Mouse (Mus musculus): ENCODE measurements around the gene Gm36028. TPM values are rescaled to one million over a fixed set of nuclear protein-coding genes. Genes with fewer than 3 reads are reported as not detected.

Gm36028 gene
- polyA plus RNA-seq, 1 experiment: not detected

DNA sequence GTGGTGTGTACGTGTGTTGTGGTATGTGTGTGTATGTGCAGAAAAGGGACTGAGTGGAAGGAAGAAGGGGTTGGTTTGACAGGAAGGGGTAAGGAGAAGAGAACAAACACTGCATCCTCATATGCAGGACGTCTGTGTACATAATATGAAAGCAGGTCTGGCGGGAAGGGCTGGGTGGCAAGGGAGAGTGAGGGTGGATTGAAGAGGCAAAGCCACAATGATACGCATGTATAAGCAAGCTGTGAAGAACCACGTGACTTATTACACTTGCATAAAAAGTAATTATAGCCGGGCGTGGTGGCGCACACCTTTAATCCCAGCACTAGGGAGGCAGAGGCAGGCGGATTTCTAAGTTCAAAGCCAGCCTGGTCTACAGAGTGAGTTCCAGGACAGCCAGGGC is 4.9 kb upstream of the Gm36028 start:
- H3K4me1 ChIP-seq (ENCODE audit: control insufficient read depth, insufficient read depth, insufficient read length): peaks cover 2% of the 10 kb centered on the region; the same call in 1 of the 2 replicates
- no peaks in the 10 kb centered on the region for H3K27me3 ChIP-seq (ENCODE audit: control insufficient read depth, insufficient read depth, low read length)
- no peak overlapping the region for H3K27ac ChIP-seq (ENCODE audit: insufficient read depth, low read length)
- H3K36me3 ChIP-seq (ENCODE audit: control insufficient read depth, insufficient read depth, low read length): no peaks in the 10 kb centered on the region
- H3K4me3 ChIP-seq (ENCODE audit: extremely low read depth, insufficient read depth, insufficient read length): no peak overlapping the region
- DNase-seq (ENCODE audit: low read depth in 1 of 2, low spot score in 2 of 2): no peak
- TF ChIP-seq CTCF (IDR thresholded peaks at IDR 0.05; ENCODE audit: extremely low read depth, insufficient read depth, insufficient read length, insufficient replicate concordance): no peak
- TF ChIP-seq POLR2A (IDR thresholded peaks at IDR 0.05; ENCODE audit: low read depth, low read length): no peak
- 61% methylated on average over 9 of the region's 9 CpGs for WGBS

DNA sequence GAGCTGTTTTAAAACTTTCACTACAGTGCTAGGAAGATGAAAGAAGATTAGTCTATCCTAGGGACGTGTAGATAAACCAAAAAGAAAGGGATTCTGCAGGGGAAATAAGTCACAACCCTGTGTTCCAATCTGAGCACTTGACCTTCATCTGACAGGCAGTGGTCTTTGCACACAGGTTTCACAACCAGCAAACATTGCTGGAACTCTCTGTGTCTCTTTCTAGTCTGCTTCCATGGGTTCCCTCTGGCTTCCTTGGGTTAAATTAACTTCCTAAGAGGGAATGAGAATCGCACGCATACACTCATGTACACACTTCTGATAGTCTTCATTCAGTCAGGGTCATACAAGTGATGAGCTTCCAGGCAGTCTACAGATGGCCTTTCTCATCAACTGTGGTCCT is 2.9 kb upstream of the Gm36028 start:
- DNase-seq (ENCODE audit: low read depth in 1 of 2, low spot score in 2 of 2): no peak
- 83% methylated on average over 3 of the region's 3 CpGs for WGBS
- Histone ChIP-seq H3K4me3 (ENCODE audit: extremely low read depth, insufficient read depth, insufficient read length) (no peak overlapping the region), H3K27me3 (ENCODE audit: control insufficient read depth, insufficient read depth, low read length) (no peaks in the 10 kb centered on the region), H3K36me3 (ENCODE audit: control insufficient read depth, insufficient read depth, low read length) (no peaks in the 10 kb centered on the region), H3K4me1 (ENCODE audit: control insufficient read depth, insufficient read depth, insufficient read length) (no peaks in the 10 kb centered on the region), H3K27ac (ENCODE audit: insufficient read depth, low read length) (no peak overlapping the region)
- TF ChIP-seq POLR2A (IDR thresholded peaks at IDR 0.05; ENCODE audit: low read depth, low read length): no peak
- no peak for TF ChIP-seq CTCF (IDR thresholded peaks at IDR 0.05; ENCODE audit: extremely low read depth, insufficient read depth, insufficient read length, insufficient replicate concordance)

GRCm38 (mm10) chr16:37860213-37860612 is 733 bp downstream of the Gm36028 start:
- TF ChIP-seq POLR2A (IDR thresholded peaks at IDR 0.05; ENCODE audit: low read depth, low read length) (no peak), CTCF (IDR thresholded peaks at IDR 0.05; ENCODE audit: extremely low read depth, insufficient read depth, insufficient read length, insufficient replicate concordance) (no peak)
- WGBS: 64% methylated on average over 7 of the region's 7 CpGs
- Histone ChIP-seq H3K27me3 (ENCODE audit: control insufficient read depth, insufficient read depth, low read length) (no peaks in the 10 kb centered on the region), H3K4me3 (ENCODE audit: extremely low read depth, insufficient read depth, insufficient read length) (no peak overlapping the region), H3K4me1 (ENCODE audit: control insufficient read depth, insufficient read depth, insufficient read length) (no peaks in the 10 kb centered on the region), H3K27ac (ENCODE audit: insufficient read depth, low read length) (no peak overlapping the region), H3K36me3 (ENCODE audit: control insufficient read depth, insufficient read depth, low read length) (no peaks in the 10 kb centered on the region)
- no peak for DNase-seq (ENCODE audit: low read depth in 1 of 2, low spot score in 2 of 2)

GRCm38 (mm10) chr16:37857495-37857894 is 3.5 kb downstream of the Gm36028 start:
- WGBS: 90% methylated on average over 8 of the region's 8 CpGs
- Histone ChIP-seq H3K27me3 (ENCODE audit: control insufficient read depth, insufficient read depth, low read length) (no peaks in the 10 kb centered on the region), H3K4me3 (ENCODE audit: extremely low read depth, insufficient read depth, insufficient read length) (no peak overlapping the region), H3K27ac (ENCODE audit: insufficient read depth, low read length) (no peak overlapping the region), H3K4me1 (ENCODE audit: control insufficient read depth, insufficient read depth, insufficient read length) (no peaks in the 10 kb centered on the region), H3K36me3 (ENCODE audit: control insufficient read depth, insufficient read depth, low read length) (no peaks in the 10 kb centered on the region)
- TF ChIP-seq POLR2A (IDR thresholded peaks at IDR 0.05; ENCODE audit: low read depth, low read length): no peak
- TF ChIP-seq CTCF (IDR thresholded peaks at IDR 0.05; ENCODE audit: extremely low read depth, insufficient read depth, insufficient read length, insufficient replicate concordance): no peak
- DNase-seq (ENCODE audit: low read depth in 1 of 2, low spot score in 2 of 2): no peak

DNA sequence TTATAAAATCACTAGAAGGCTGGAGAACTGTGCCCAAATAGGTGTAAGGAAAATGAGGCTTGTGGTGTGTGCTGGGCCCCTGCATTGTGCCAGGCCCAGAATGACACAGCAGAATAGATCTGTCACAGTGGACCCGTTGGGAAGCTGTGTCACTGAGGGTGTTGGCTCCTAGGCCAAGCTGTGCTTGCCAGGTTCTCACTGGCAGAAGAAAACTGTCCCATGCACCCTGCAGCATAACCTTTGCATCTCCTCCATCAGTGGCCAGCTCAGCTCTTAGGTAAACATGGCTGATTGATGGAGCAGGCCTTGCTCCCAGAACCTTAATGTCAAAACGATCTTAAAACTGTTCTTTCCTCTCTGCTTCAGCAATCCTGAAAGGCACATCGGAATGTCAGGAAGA is 4.6 kb downstream of the Gm36028 start:
- no peak for TF ChIP-seq POLR2A (IDR thresholded peaks at IDR 0.05; ENCODE audit: low read depth, low read length)
- TF ChIP-seq CTCF (IDR thresholded peaks at IDR 0.05; ENCODE audit: extremely low read depth, insufficient read depth, insufficient read length, insufficient replicate concordance): no peak
- Histone ChIP-seq H3K27ac (ENCODE audit: insufficient read depth, low read length) (no peak overlapping the region), H3K36me3 (ENCODE audit: control insufficient read depth, insufficient read depth, low read length) (no peaks in the 10 kb centered on the region), H3K27me3 (ENCODE audit: control insufficient read depth, insufficient read depth, low read length) (no peaks in the 10 kb centered on the region), H3K4me1 (ENCODE audit: control insufficient read depth, insufficient read depth, insufficient read length) (no peaks in the 10 kb centered on the region), H3K4me3 (ENCODE audit: extremely low read depth, insufficient read depth, insufficient read length) (no peak overlapping the region)
- no peak for DNase-seq (ENCODE audit: low read depth in 1 of 2, low spot score in 2 of 2)
- WGBS: 55% methylated on average over 3 of the region's 3 CpGs

- no peak overlapping the region for H3K27ac ChIP-seq (ENCODE audit: insufficient read depth, low read length)
These were observed 5.4 kb downstream of the Gm36028 start for GRCm38 (mm10) chr16:37855583-37855982.

GRCm38 (mm10) chr16:37854593-37854992 is 6.4 kb downstream of the Gm36028 start:
- DNase-seq (ENCODE audit: low read depth in 1 of 2, low spot score in 2 of 2): no peak
- Histone ChIP-seq H3K4me1 (ENCODE audit: control insufficient read depth, insufficient read depth, insufficient read length) (no peaks in the 10 kb centered on the region), H3K36me3 (ENCODE audit: control insufficient read depth, insufficient read depth, low read length) (no peaks in the 10 kb centered on the region), H3K27me3 (ENCODE audit: control insufficient read depth, insufficient read depth, low read length) (no peaks in the 10 kb centered on the region), H3K4me3 (ENCODE audit: extremely low read depth, insufficient read depth, insufficient read length) (no peak overlapping the region), H3K27ac (ENCODE audit: insufficient read depth, low read length) (no peak overlapping the region)
- WGBS: 51% methylated on average over 5 of the region's 5 CpGs
- TF ChIP-seq CTCF (IDR thresholded peaks at IDR 0.05; ENCODE audit: extremely low read depth, insufficient read depth, insufficient read length, insufficient replicate concordance) (no peak), POLR2A (IDR thresholded peaks at IDR 0.05; ENCODE audit: low read depth, low read length) (no peak)

More at GRCm38 (mm10) chr16:37855583-37855982, 5.4 kb downstream of the Gm36028 start:
- Histone ChIP-seq H3K4me3 (ENCODE audit: extremely low read depth, insufficient read depth, insufficient read length) (no peak overlapping the region), H3K4me1 (ENCODE audit: control insufficient read depth, insufficient read depth, insufficient read length) (no peaks in the 10 kb centered on the region), H3K27me3 (ENCODE audit: control insufficient read depth, insufficient read depth, low read length) (no peaks in the 10 kb centered on the region), H3K36me3 (ENCODE audit: control insufficient read depth, insufficient read depth, low read length) (no peaks in the 10 kb centered on the region)
- no peak for TF ChIP-seq POLR2A (IDR thresholded peaks at IDR 0.05; ENCODE audit: low read depth, low read length)
- WGBS: 90% methylated on average over 8 of the region's 8 CpGs
- no peak for DNase-seq (ENCODE audit: low read depth in 1 of 2, low spot score in 2 of 2)
